Mouse (Mus musculus): ENCODE data around the gene Drd2.

Drd2 gene

GRCm38 (mm10) chr9:49452396-49452795, 112.0 kb downstream of the Drd2 start:
- DNase-seq (ENCODE audit: low spot score), result no peak

GRCm38 (mm10) chr9:49456136-49456535, 115.7 kb downstream of the Drd2 start:
- no peak for DNase-seq (ENCODE audit: low spot score)

Measured in ovary, adult 18-20 months (tissue).